Mouse (Mus musculus): ENCODE results near the gene Cysltr1.
A peak's percentile ranks its signal among the peaks of the same experiment; 100 is the strongest.

Cysltr1 gene

DNA sequence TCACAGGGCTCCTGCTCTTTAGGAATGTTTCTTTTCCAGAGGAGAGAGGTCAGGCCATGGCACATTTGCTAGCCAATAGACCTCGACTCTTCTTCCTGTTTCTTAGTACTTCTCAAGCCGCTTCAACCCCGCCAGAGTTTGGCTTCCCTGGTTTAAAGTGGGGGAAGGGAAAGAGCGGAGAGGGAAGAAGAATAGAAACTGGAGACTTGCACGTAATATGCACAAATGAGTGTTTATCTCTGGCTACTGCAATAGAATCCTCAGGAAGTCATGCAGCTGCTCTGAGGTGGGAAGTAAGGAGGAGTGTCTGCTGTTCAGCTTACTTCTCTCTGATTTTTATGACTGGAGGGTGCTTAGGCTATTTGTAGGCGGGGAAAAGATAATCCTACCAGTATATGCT, at the start of gene Cysltr1:
Gene Cysltr1, minus strand, starts transcription at position 294 of the 400 bp plus-strand sequence.
- DNase-seq (ENCODE audit: low read depth, low spot score): peak; percentile 18

DNA sequence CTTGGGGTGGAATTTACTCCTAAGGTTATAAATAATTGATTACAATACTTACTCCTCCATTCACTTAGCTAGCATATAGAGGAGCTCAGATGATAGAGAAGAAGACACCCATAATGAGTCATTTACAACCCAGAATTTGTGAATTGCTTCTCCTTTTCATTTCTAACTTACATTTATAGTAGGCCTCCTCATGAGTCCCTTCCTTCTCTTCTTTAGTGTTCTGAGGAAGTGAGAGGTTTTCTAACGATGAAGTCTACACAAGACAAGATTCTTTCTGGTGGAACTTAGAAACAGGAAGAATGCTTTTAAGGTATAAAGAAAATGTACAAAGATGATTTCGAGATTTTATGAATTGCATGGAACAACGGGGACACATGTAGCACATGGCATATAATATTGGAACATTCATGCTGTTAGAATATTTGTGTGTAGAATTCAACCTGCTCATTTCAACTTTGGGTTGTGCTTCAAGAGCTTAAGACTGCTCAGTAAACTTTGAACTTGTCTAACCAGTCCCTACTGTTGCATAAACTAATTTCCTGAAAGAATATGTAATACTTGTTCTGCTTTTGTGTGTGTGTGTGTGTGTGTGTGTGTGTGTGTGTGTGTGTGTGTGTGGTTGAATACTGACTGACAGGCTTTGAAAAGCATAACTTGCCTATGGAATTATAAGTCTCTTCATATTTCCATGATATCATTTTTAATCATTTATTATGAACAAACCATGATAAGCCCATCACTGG, 31.5 kb upstream of the Cysltr1 start:
- no peak for DNase-seq (ENCODE audit: low read depth, low spot score)

DNA sequence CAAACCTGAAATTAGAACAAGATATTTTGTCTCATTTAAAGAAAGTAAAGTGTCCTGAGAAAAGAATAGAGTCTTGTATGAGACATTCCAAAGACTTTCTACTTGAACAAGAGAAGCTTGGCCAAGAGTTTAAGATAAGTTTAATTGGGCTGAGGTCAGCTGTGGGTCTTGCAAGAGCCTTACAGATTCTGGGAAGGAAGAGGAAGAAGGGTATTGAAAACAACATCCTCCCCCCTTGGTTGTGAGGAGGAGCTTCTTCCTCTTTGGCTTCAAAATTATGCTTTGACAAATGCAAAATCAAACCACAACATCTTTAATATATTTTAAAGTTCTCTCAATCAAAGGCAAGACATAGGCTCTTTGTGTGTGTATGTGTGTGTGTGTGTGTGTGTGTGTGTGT, 30.1 kb upstream of the Cysltr1 start:
- no peak for DNase-seq (ENCODE audit: low read depth, low spot score)

DNA sequence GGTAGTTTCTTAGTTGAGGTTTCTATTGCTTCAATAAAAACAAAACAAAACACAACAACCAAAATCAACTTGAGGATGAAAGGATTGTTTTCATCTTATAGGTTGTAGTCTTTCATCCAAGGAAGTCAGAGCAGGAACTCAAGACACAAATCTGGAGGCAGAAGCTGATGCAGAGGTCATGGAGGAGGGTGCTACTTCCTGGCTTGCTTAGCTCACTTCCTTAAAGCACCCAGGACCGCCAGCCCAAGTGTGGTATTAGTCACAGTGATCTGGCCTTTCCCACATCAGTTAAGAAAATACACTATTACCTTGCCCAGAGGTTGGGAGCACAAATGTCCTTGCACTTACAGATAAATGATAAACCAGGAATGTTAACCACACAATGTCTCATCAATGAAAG, 25.0 kb upstream of the Cysltr1 start:
- no peak for DNase-seq (ENCODE audit: low read depth, low spot score)

DNA sequence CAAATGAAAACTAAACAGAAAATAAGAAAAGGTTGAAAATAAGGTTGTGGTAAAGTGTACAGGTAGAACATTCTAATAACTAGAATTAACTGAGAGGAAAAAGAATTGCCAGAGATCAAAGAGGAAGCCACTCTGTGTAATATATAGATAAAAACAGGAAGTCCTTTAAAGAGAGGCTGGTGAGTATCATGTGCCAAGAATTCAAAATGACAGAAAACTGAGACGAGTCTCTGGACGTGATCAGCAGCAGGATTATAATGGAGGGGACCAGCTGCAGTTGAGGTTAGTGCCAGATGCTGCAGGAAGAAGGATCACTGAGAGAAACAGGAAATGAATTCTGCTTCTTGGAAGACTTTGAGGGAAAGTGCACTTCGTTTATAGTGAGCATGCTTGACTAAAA, 20.2 kb upstream of the Cysltr1 start:
- DNase-seq (ENCODE audit: low read depth, low spot score): no peak

DNA sequence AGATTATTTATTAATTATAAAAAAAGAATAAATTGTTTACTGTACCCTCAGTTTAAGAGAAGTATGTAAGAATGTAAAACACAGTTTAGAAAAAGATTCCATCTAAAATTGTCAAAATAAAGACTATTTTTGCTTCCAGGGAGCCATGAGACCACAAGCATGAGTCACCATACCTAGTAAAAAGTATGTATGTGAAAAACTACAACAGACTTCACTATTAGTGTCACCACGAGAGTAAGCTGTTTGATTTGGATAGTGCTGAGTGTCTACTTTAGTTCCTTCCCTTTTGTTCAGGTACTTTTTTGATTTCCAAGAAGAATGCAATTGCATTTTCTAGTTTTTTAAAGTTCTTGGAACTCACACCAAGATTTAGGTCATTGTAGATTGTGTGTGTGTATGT, 19.0 kb upstream of the Cysltr1 start:
- no peak for DNase-seq (ENCODE audit: low read depth, low spot score)

DNA sequence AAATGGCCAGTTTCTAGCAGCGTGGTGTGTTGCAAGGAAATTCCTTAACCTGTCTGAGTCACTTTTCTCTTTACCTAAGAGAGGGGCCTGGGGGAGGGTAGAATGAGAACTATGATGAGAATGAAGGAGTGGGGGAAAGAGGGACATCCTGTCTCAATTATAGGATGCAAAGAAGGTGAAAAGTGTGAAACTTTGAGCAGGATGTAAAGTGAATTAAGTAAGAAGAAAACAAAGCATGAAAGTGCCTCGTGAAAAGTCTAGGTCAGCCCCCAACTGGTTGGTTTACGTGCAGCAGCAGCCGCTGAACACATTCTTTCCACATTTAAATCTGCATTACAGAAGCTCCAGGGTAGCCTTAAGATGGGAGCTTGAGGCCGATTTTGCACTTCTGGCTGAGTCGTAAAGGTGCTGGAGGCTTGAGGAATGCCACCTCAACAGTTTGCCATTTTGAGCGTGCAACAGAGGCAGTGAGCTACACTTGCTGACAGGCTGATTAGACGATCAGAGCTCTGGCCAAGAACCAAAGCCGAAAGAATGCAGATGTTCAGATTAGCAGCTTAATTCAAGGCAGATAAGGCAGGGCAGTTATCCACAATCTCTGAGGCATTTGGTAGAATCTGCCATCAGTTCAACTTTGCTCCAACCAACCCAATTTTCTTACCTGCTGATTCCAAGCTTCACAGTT, 763 bp downstream of the Cysltr1 start:
- no peak for DNase-seq (ENCODE audit: low read depth, low spot score)

DNA sequence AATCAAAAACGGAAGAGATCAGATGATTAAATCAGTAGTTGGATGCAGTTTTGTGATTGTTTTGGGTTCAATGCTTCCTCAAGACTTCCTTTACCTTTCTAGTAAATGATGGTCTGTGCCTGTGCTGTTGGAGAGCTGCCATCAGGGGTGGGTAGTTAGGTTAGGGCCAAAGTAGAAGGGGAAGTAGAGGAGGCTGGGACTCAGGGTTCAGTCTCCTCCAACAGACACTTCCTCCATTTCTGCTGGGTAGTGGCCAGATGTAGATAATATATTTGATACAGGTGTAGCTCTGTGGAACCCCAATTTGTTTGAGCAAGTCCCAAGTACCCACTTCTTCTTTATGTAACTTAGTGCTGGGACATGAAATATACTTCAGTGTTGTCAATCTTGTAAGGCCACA, 7.6 kb downstream of the Cysltr1 start:
- DNase-seq (ENCODE audit: low read depth, low spot score): no peak

DNA sequence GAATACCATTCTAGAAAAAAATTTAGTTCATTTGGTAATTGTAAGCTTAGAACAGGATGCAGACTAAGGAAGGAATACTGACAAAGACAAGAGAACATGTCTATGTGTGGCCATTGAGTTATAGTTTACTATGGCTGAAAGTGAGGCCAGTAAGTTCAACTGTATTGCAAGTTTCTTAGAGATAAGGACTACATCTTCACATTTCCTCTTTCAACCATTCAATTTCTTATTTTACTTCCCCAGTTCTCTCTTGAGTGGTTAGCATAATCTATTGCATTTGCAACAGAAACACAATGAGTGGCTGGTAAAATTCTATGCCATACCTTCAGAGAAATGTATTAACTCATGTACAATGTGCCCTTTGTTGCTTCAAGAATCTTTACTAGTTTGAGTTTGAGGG, 9.6 kb downstream of the Cysltr1 start:
- no peak for DNase-seq (ENCODE audit: low read depth, low spot score)

DNA sequence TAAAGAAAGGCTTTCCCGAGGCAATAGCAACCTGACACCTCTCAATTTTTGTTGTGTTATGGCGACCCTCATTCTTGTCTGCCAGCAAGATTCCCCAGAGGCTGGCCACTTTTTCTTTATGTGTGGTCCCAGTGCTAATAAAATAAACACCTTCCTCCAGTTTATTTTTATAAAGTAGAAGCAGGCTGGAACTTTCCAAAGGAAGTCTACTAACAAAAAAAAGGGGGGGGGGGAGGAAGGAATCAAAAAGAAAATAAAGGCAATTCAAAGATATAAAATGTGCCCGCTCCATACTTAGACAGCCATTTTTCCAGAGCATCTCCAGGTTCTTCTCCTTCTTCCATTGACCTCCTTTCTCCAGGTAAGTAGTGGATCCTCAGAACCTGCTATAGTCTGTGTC, 20.6 kb downstream of the Cysltr1 start, which contains the start of gene Gm5127:
Gene Gm5127, plus strand, starts transcription at position 301 of the 400 bp plus-strand sequence.
- DNase-seq (ENCODE audit: low read depth, low spot score): no peak

DNA sequence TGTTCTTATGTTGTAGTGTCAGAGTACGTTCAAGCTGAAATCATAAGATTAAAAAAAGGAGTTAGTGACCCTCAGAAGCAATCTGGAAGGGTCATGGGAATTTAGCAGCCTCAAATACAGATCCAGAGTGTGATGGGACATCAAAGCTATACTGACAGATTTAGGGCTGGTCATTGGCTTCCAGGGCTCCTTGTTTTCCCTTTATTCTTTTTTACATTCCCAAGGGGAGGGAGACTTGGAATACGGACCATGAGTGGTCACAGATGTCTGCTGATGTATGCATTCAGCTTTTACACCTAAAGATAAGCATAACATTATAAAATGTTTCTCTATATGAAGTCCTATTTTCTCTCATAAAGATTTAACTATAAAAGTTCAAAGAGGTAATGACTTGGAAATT, 21.3 kb downstream of the Cysltr1 start:
- no peak for DNase-seq (ENCODE audit: low read depth, low spot score)

DNA sequence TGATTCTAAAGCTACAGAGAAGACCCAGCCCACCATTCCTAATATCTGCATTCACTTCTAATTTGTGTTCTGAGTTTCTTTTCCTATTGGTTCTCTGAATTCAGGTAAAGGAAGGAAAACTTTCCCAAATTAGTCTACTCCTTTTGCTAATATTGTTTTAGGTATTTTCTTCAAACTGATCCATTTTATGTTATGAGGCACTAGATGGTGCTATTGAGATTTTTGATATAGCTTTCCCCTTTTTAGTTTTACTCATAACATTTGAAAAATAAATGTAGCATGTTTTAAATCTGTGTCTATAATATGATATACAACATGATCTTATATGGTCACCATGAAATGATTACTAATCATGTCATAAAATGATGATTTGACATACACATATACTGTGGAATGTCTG, 23.1 kb downstream of the Cysltr1 start:
- no peak for DNase-seq (ENCODE audit: low read depth, low spot score)

DNA sequence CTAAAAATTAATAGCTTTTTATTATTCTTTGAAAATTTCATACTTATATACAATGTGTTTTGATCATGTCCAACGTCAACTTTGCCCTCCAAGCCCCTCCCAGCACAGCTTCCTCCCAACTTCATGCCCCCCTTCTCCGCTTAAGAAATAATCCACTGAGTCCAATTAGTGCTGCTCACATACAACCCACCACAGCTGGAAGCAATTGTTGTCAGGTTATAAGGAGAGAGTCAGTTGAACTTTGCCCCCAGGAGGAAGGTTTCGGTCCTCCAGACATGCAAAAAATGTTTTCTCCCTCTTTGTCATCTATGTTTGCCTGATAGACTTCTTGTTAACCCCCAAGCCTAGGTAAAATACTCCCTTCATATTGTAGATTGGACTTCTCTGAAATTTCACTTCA, 24.5 kb downstream of the Cysltr1 start:
- DNase-seq (ENCODE audit: low read depth, low spot score): no peak

DNA sequence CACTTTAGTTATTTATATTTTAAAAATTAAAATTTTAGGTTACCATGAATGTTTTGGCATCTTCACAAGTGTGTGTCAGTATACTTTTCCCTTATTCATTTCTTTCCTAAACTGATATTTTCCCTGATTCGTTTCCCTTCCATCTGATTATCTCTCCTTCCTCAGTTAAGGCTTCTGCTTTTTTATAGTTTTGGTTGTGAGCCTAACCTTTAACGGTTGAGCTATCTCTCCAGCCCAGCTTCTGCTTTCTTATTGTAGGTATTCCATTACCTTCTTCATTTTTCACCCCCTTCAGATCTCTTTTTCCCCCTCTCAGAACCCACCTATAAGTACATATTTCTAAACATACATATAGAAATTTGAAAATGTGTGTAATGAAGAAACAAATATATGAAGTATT, 48.0 kb downstream of the Cysltr1 start:
- no peak for DNase-seq (ENCODE audit: low read depth, low spot score)

DNA sequence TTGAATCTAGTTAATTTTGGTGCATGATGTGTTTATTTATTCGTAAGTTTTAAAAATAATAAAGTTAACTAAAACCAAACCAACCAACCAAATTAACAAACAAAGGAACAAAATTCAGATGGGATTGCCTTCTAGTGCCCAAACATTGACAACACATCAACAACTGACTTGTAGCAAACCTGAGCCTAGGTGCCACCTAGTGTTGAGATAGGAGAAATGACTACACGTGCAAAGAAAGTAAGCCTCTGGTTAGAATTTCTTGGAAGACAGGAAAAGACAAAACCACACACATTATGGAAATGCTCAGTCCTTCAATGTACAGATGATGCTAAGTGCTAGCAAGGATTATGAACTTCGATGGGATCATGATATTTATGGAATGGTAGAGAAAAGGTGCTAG, 67.1 kb downstream of the Cysltr1 start:
- DNase-seq (ENCODE audit: low read depth, low spot score): no peak
